Comparison of ENCODE assay signal across 15 mouse cellular contexts in genomic region chr3:61368446-61368845, GRCm38 (mm10). TPM values are rescaled to one million over a fixed set of nuclear protein-coding genes. Genes with fewer than 3 reads are reported as not detected.
DNase-seq lines count a peak whose midpoint lies in the region; ATAC-seq and TF ChIP-seq lines count a peak whose summit lies in the region.
"Had no signal": no experiment of that assay in that cellular context is flagged by ENCODE, and none has a peak within 500 bp of the region (broad histone marks: within the 10 kb centered on the region; RNA-seq: fewer than 3 reads in every experiment).

No protein-coding gene starts in this region.

- peaks cover 43% of the 10 kb centered on the region for H3K4me1 ChIP-seq in megakaryocyte, embryonic 14.5 days
- peaks cover 13% of the 10 kb centered on the region; the same call in 1 of the 2 replicates for H3K4me1 ChIP-seq in midbrain, postnatal 0 days (ENCODE audit: insufficient read depth, low read length)
- H3K4me1 ChIP-seq: stomach, embryonic 15.5 days had no signal

- no peak overlapping the region for H3K9ac ChIP-seq in midbrain, postnatal 0 days (replicated peaks; ENCODE audit: low read length, poor library complexity, severe bottlenecking)
- H3K9ac ChIP-seq: embryonic facial prominence, embryonic 15.5 days; kidney, embryonic 15.5 days; stomach, embryonic 15.5 days had no signal

- peak overlapping the region; percentile 96 for H3K4me2 ChIP-seq in midbrain, postnatal 0 days (ENCODE audit: low read depth, low read length, poor library complexity, severe bottlenecking)
- H3K4me2 ChIP-seq: embryonic facial prominence, embryonic 15.5 days; kidney, embryonic 15.5 days; stomach, embryonic 15.5 days had no signal

- ATAC-seq in CD4-positive, CD25-positive, alpha-beta regulatory T cell, adult 4 months, result no peak
- no peak for ATAC-seq in megakaryocyte, adult 5-6 weeks (ENCODE audit: poor library complexity, severe bottlenecking)
- no peak for ATAC-seq in midbrain, postnatal 0 days (ENCODE audit: low FRiP score)
- no peak for ATAC-seq in frontal cortex, adult (ENCODE audit: low TSS enrichment)
- ATAC-seq: forebrain, embryonic 16.5 days had no signal

- H3K27ac ChIP-seq in midbrain, postnatal 0 days (ENCODE audit: low read depth, low read length), result no peak overlapping the region
- H3K27ac ChIP-seq: embryonic facial prominence, embryonic 15.5 days; kidney, embryonic 15.5 days; stomach, embryonic 15.5 days had no signal

- no peaks in the 10 kb centered on the region for H3K27me3 ChIP-seq in megakaryocyte, embryonic 14.5 days (replicated peaks)
- no peaks in the 10 kb centered on the region for H3K27me3 ChIP-seq in midbrain, postnatal 0 days (ENCODE audit: insufficient read depth, low read length)
- H3K27me3 ChIP-seq: embryonic facial prominence, embryonic 15.5 days; kidney, embryonic 15.5 days; stomach, embryonic 15.5 days had no signal

- TF ChIP-seq CTCF in midbrain, postnatal 0 days (IDR thresholded peaks at IDR 0.05), result no peak

- WGBS in midbrain, postnatal 0 days, result 91% methylated on average over 1 of the region's 1 CpGs

- no peaks in the 10 kb centered on the region for H3K9me3 ChIP-seq in megakaryocyte, embryonic 14.5 days
- no peaks in the 10 kb centered on the region for H3K9me3 ChIP-seq in midbrain, postnatal 0 days (ENCODE audit: low read length)
- H3K9me3 ChIP-seq: embryonic facial prominence, embryonic 15.5 days; kidney, embryonic 15.5 days; stomach, embryonic 15.5 days had no signal

- H3K36me3 ChIP-seq in megakaryocyte, embryonic 14.5 days (replicated peaks; ENCODE audit: low read length), result peaks cover 45% of the 10 kb centered on the region
- no peaks in the 10 kb centered on the region for H3K36me3 ChIP-seq in midbrain, postnatal 0 days (ENCODE audit: insufficient read depth, low read length)
- H3K36me3 ChIP-seq: embryonic facial prominence, embryonic 15.5 days; kidney, embryonic 15.5 days; stomach, embryonic 15.5 days had no signal

- peak; percentile 40 for DNase-seq in CD4-positive, CD25-positive, alpha-beta regulatory T cell, adult 2 months (ENCODE audit: low read depth, low spot score)
- peak; percentile 23 for DNase-seq in c-Kit-positive CD71-positive TER-119-positive erythroid progenitor cells, embryonic 14.5 days (ENCODE audit: low spot score)
- no peak for DNase-seq in midbrain, postnatal 0 days (ENCODE audit: low spot score)
- no peak for DNase-seq in cerebellum, postnatal 10 days
- DNase-seq: adrenal gland, adult 2 months; cerebellum, postnatal 25 days; heart, adult 11 months had no signal

- peak overlapping the region; percentile 93 for H3K4me3 ChIP-seq in megakaryocyte, embryonic 14.5 days (replicated peaks)
- H3K4me3 ChIP-seq in midbrain, postnatal 0 days (ENCODE audit: low read depth, low read length), result no peak overlapping the region
- H3K4me3 ChIP-seq: embryonic facial prominence, embryonic 15.5 days; kidney, embryonic 15.5 days; stomach, embryonic 15.5 days had no signal

RNA-seq across cellular contexts. Expression of gene B430305J03Rik, which starts 2.7 kb away (rescaled TPM):
- not detected for polyA plus RNA-seq in CD4-positive, CD25-positive, alpha-beta regulatory T cell, adult 4 months (2017; shearing (Covaris generic))
- 0.17 and 0.74 TPM in 2 replicates for polyA plus RNA-seq in megakaryocyte, embryonic 14.5 days (2012; ENCODE audit: insufficient read depth, low replicate concordance)
- 0.25 and 0.62 TPM in 2 replicates for total RNA-seq in megakaryocyte, adult 5-6 weeks (2015)
- total RNA-seq in megakaryocyte, adult 5-6 weeks (2017), result 0.28 and 0.95 TPM in 2 replicates
- total RNA-seq in midbrain, postnatal 0 days (2014; rRNA removed), result 1.8 and 2.6 TPM in 2 replicates
- not detected in 2 replicates for polyA plus RNA-seq in midbrain, postnatal 0 days (2015; fragmentation: Nextera tagmentation; extraction: Ambion mirVana)
- polyA plus RNA-seq: embryonic facial prominence, embryonic 15.5 days; forebrain, embryonic 16.5 days; kidney, embryonic 15.5 days; stomach, embryonic 15.5 days had no signal

RNA-seq across cellular contexts. Expression of gene Rap2b, which starts 7.0 kb away (rescaled TPM):
- polyA plus RNA-seq in CD4-positive, CD25-positive, alpha-beta regulatory T cell, adult 4 months (2017; shearing (Covaris generic)), result 10 to 100 TPM; 13.5 to 17.8 TPM
- 18.4 TPM in 2 replicates for polyA plus RNA-seq in megakaryocyte, embryonic 14.5 days (2012; ENCODE audit: insufficient read depth, low replicate concordance)
- 10.8 and 11.4 TPM in 2 replicates for total RNA-seq in megakaryocyte, adult 5-6 weeks (2015)
- 15.0 and 19.4 TPM in 2 replicates for total RNA-seq in megakaryocyte, adult 5-6 weeks (2017)
- total RNA-seq in midbrain, postnatal 0 days (2014; rRNA removed), result 7.6 and 12.0 TPM in 2 replicates
- polyA plus RNA-seq in midbrain, postnatal 0 days (2015; fragmentation: Nextera tagmentation; extraction: Ambion mirVana), result 14.9 and 16.8 TPM in 2 replicates

Comparison
In these comparisons a context has a peak if more than half of its experiments do, and no peak if none do; other contexts are left out.
1. DNase-seq: peak in CD4-positive, CD25-positive, alpha-beta regulatory T cell, adult 2 months (single experiment) and c-Kit-positive CD71-positive TER-119-positive erythroid progenitor cells, embryonic 14.5 days (single experiment); none in midbrain, postnatal 0 days (single experiment) and cerebellum, postnatal 10 days (0 of 2).